Mouse (Mus musculus) heart, postnatal 0 days (tissue): Measurements from ENCODE around the gene Abhd10. TPM values are rescaled to one million over a fixed set of nuclear protein-coding genes. Genes with fewer than 3 reads are reported as not detected.
A peak's percentile ranks its signal among the peaks of the same experiment; 100 is the strongest.

Source experiments
- ATAC-seq: fragments of 200-750 bp; cut with Nextera tagmentation; 2 replicates; pipeline ENCODE4 v1.8.0; 2017; ENCODE audit warnings: low read depth, moderate number of reproducible peaks, moderate library complexity; ENCODE audit not compliant: insufficient read depth
- DNase-seq: peaks from one replicate; pipeline ENCODE4 v3.0.0-alpha.2; 2016; ENCODE audit warnings: low spot score
- H3K27ac ChIP-seq: fragments of 300-500 bp; sonication (generic); 2 replicates; pipeline ENCODE4 v1.5.1; 2014; ENCODE audit warnings: low read depth, mild to moderate bottlenecking
- H3K27me3 ChIP-seq: fragments of 300-500 bp; sonication (generic); 2 replicates; pipeline ENCODE4 v1.6.1; 2014; ENCODE audit warnings: low read length, mixed read lengths; ENCODE audit not compliant: control insufficient read depth, insufficient read depth
- H3K36me3 ChIP-seq: fragments of 300-500 bp; sonication (generic); replicated peaks from 2 replicates; pipeline ENCODE4 v1.6.1; 2014; ENCODE audit warnings: low read length, mixed read lengths; ENCODE audit not compliant: control insufficient read depth, insufficient read depth
- H3K4me1 ChIP-seq: fragments of 300-500 bp; sonication (generic); 2 replicates; pipeline ENCODE4 v1.6.1; 2014; ENCODE audit warnings: antibody characterized with exemption; ENCODE audit not compliant: control insufficient read depth, insufficient read depth
- H3K4me2 ChIP-seq: fragments of 300-500 bp; sonication (generic); 2 replicates; pipeline ENCODE4 v1.6.1; 2014; ENCODE audit warnings: low read depth, mild to moderate bottlenecking, low read length, moderate library complexity
- H3K4me3 ChIP-seq: fragments of 300-500 bp; sonication (generic); 2 replicates; pipeline ENCODE4 v1.5.1; 2014; ENCODE audit warnings: low read depth, low read length
- H3K9ac ChIP-seq: fragments of 300-500 bp; sonication (generic); replicated peaks from 2 replicates; pipeline ENCODE4 v1.6.1; 2014; ENCODE audit warnings: low read depth, low read length, mixed read lengths
- H3K9me3 ChIP-seq: fragments of 300-500 bp; sonication (generic); replicated peaks from 2 replicates; pipeline ENCODE4 v1.6.1; 2016; ENCODE audit warnings: low read length; ENCODE audit not compliant: control insufficient read depth
- CTCF ChIP-seq: IDR thresholded peaks from 2 replicates; pipeline ENCODE4 v1.5.1; 2016; ENCODE audit warnings: antibody characterized with exemption, control low read depth, low read depth
- EP300 ChIP-seq: IDR thresholded peaks from 2 replicates; pipeline ENCODE4 v1.6.1; 2016; ENCODE audit warnings: antibody characterized with exemption, low read depth
- WGBS: fragments of 180-500 bp; shearing (Covaris S2); extraction: QIAGEN DNeasy Blood & Tissue Kit; methylation state at CpG from one replicate; pipeline ENCODE4 v1.1.7; 2014; 5-methylcytosine and 5-hydroxymethylcytosine counted together
- polyA plus RNA-seq: library from polyadenylated mRNA; unstranded; fragments of >200 nt; fragmentation: Nextera tagmentation; extraction: Ambion mirVana; gene quantifications from 2 replicates; pipeline ENCODE4 v1.2.1, GENCODE M21; 2015
- total RNA-seq: library from RNA; depleted of rRNA; stranded (reverse); fragments of >200 nt; gene quantifications from 2 replicates; pipeline ENCODE4 v1.2.3, GENCODE M21; 2014; ENCODE audit warnings: low replicate concordance

Abhd10 gene
- total and polyA plus RNA-seq, 2 experiments from 2014 or later: 8.7 to 30.8 TPM

- Histone ChIP-seq H3K4me2 (no peak overlapping the region), H3K9ac (no peak overlapping the region), H3K27ac (0 out of 2 replicates have a peak overlapping the region, but pooled peaks have one; percentile 66), H3K4me1 (0 out of 2 replicates have a peak, but pooled peaks cover 3% of the 10 kb centered on the region), H3K4me3 (no peak overlapping the region), H3K9me3 (no peaks in the 10 kb centered on the region), H3K27me3 (no peaks in the 10 kb centered on the region), H3K36me3 (peaks cover 74% of the 10 kb centered on the region)
- no peak for TF ChIP-seq CTCF
- 80% methylated on average over 7 of the region's 7 CpGs for WGBS
- no peak for DNase-seq
- ATAC-seq: no peak
Measured at GRCm38 (mm10) chr16:45765801-45766494, 23.2 kb upstream of the Abhd10 start.

GRCm38 (mm10) chr16:45765102-45765501 is 22.3 kb upstream of the Abhd10 start:
- H3K9me3 ChIP-seq: no peaks in the 10 kb centered on the region
- 63% methylated on average over 3 of the region's 3 CpGs for WGBS
- DNase-seq (no peak), ATAC-seq (no peak)
- no peaks in the 10 kb centered on the region for H3K27me3 ChIP-seq
- no peak overlapping the region for H3K4me3 ChIP-seq
- H3K9ac ChIP-seq: no peak overlapping the region
- H3K4me2 ChIP-seq: no peak overlapping the region
- H3K27ac ChIP-seq: peak overlapping the region; percentile 66
- TF ChIP-seq CTCF (no peak), EP300 (no peak)
- H3K4me1 ChIP-seq: 0 out of 2 replicates have a peak, but pooled peaks cover 3% of the 10 kb centered on the region
- peaks cover 74% of the 10 kb centered on the region for H3K36me3 ChIP-seq

GRCm38 (mm10) chr16:45762859-45763505 is 20.2 kb upstream of the Abhd10 start:
- ATAC-seq: no peak
- no peaks in the 10 kb centered on the region for H3K27me3 ChIP-seq
- no peaks in the 10 kb centered on the region for H3K9me3 ChIP-seq
- H3K36me3 ChIP-seq: peaks cover 76% of the 10 kb centered on the region
- H3K4me1 ChIP-seq: 0 out of 2 replicates have a peak, but pooled peaks cover 3% of the 10 kb centered on the region
- 0 out of 2 replicates have a peak overlapping the region, but pooled peaks have one; percentile 11 for H3K27ac ChIP-seq
- no peak overlapping the region for H3K9ac ChIP-seq
- no peak overlapping the region for H3K4me3 ChIP-seq
- no peak for DNase-seq
- WGBS: 54% methylated on average over 13 of the region's 13 CpGs
- TF ChIP-seq CTCF: no peak
- no peak overlapping the region for H3K4me2 ChIP-seq

- Histone ChIP-seq H3K27me3 (no peaks in the 10 kb centered on the region), H3K4me3 (no peak overlapping the region), H3K9me3 (no peaks in the 10 kb centered on the region), H3K4me1 (0 out of 2 replicates have a peak, but pooled peaks cover 3% of the 10 kb centered on the region), H3K27ac (no peak overlapping the region), H3K4me2 (no peak overlapping the region), H3K36me3 (peaks cover 75% of the 10 kb centered on the region), H3K9ac (no peak overlapping the region)
- no peak for DNase-seq
- TF ChIP-seq CTCF (peak; percentile 31), EP300 (no peak)
- ATAC-seq: no peak
- 71% methylated on average over 1 of the region's 1 CpGs for WGBS
Measured at GRCm38 (mm10) chr16:45761425-45761824, 18.7 kb upstream of the Abhd10 start.

- H3K4me1 ChIP-seq: no peaks in the 10 kb centered on the region
- ATAC-seq (no peak), DNase-seq (no peak)
- H3K27ac ChIP-seq: peak overlapping the region; percentile 48
- H3K27me3 ChIP-seq: no peaks in the 10 kb centered on the region
- H3K9me3 ChIP-seq: no peaks in the 10 kb centered on the region
- 65% methylated on average over 9 of the region's 9 CpGs for WGBS
- H3K4me2 ChIP-seq: no peak overlapping the region
- H3K4me3 ChIP-seq: no peak overlapping the region
- peaks cover 55% of the 10 kb centered on the region for H3K36me3 ChIP-seq
- TF ChIP-seq CTCF: no peak
- H3K9ac ChIP-seq: no peak overlapping the region
Measured at GRCm38 (mm10) chr16:45758726-45759269, 16.0 kb upstream of the Abhd10 start.
